Mouse (Mus musculus): ENCODE data around the gene Prmt3. TPM values are rescaled to one million over a fixed set of nuclear protein-coding genes. Genes with fewer than 3 reads are reported as not detected.

Prmt3 gene
- polyA plus RNA-seq, 1 experiment from 2014 or later, result 70.2 TPM

GRCm38 (mm10) chr7:49879051-49879450 lies 100.9 kb downstream of the Prmt3 start:
- Histone ChIP-seq H3K27ac (no peak overlapping the region), H3K36me3 (replicated peaks) (no peaks in the 10 kb centered on the region), H3K4me1 (peaks cover 28% of the 10 kb centered on the region), H3K27me3 (ENCODE audit: poor library complexity, severe bottlenecking) (peaks cover 59% of the 10 kb centered on the region), H3K9me3 (no peaks in the 10 kb centered on the region), H3K4me3 (no peak overlapping the region)
- DNase-seq (ENCODE audit: extremely low spot score, low spot score), result no peak
- WGBS, result 35% methylated on average over 13 of the region's 13 CpGs

GRCm38 (mm10) chr7:49879998-49880707 lies 102.0 kb downstream of the Prmt3 start:
- Histone ChIP-seq H3K4me3 (no peak overlapping the region), H3K27me3 (ENCODE audit: poor library complexity, severe bottlenecking) (peaks cover 64% of the 10 kb centered on the region)

GRCm38 (mm10) chr7:49882288-49882687 lies 104.1 kb downstream of the Prmt3 start:
- no peak for DNase-seq (ENCODE audit: extremely low spot score, low spot score)
- Histone ChIP-seq H3K36me3 (replicated peaks) (no peaks in the 10 kb centered on the region), H3K27me3 (ENCODE audit: poor library complexity, severe bottlenecking) (peaks cover 59% of the 10 kb centered on the region), H3K27ac (no peak overlapping the region), H3K9me3 (no peaks in the 10 kb centered on the region), H3K4me3 (no peak overlapping the region), H3K4me1 (peaks cover 28% of the 10 kb centered on the region)
- 47% methylated on average over 4 of the region's 4 CpGs for WGBS

More at GRCm38 (mm10) chr7:49879998-49880707, 102.0 kb downstream of the Prmt3 start:
- WGBS, result 88% methylated on average over 8 of the region's 8 CpGs
- H3K4me1 ChIP-seq, result peaks cover 28% of the 10 kb centered on the region
- H3K36me3 ChIP-seq (replicated peaks), result no peaks in the 10 kb centered on the region
- H3K9me3 ChIP-seq, result no peaks in the 10 kb centered on the region
- no peak for DNase-seq (ENCODE audit: extremely low spot score, low spot score)
- H3K27ac ChIP-seq, result no peak overlapping the region

GRCm38 (mm10) chr7:49882694-49883389 lies 104.7 kb downstream of the Prmt3 start:
- no peak overlapping the region for H3K4me3 ChIP-seq
- WGBS, result 29% methylated on average over 16 of the region's 16 CpGs
- H3K9me3 ChIP-seq, result no peaks in the 10 kb centered on the region
- peaks cover 54% of the 10 kb centered on the region for H3K27me3 ChIP-seq (ENCODE audit: poor library complexity, severe bottlenecking)
- H3K27ac ChIP-seq, result no peak overlapping the region
- DNase-seq (ENCODE audit: extremely low spot score, low spot score), result no peak
- H3K4me1 ChIP-seq, result peaks cover 28% of the 10 kb centered on the region
- no peaks in the 10 kb centered on the region for H3K36me3 ChIP-seq (replicated peaks)

GRCm38 (mm10) chr7:49887776-49888390 lies 109.7 kb downstream of the Prmt3 start:
- H3K27me3 ChIP-seq (ENCODE audit: poor library complexity, severe bottlenecking), result peaks cover 9% of the 10 kb centered on the region
- H3K9me3 ChIP-seq, result no peaks in the 10 kb centered on the region
- DNase-seq (ENCODE audit: extremely low spot score, low spot score), result no peak
- no peak overlapping the region for H3K27ac ChIP-seq
- H3K36me3 ChIP-seq (replicated peaks), result no peaks in the 10 kb centered on the region
- H3K4me1 ChIP-seq, result peaks cover 3% of the 10 kb centered on the region
- WGBS, result 73% methylated on average over 2 of the region's 2 CpGs
- H3K4me3 ChIP-seq, result no peak overlapping the region

GRCm38 (mm10) chr7:49894786-49895185 lies 116.6 kb downstream of the Prmt3 start:
- Histone ChIP-seq H3K9me3 (no peaks in the 10 kb centered on the region), H3K36me3 (replicated peaks) (no peaks in the 10 kb centered on the region), H3K4me1 (no peaks in the 10 kb centered on the region), H3K27me3 (ENCODE audit: poor library complexity, severe bottlenecking) (peaks cover 6% of the 10 kb centered on the region; the same call in 1 of the 2 replicates), H3K27ac (no peak overlapping the region), H3K4me3 (no peak overlapping the region)
- 81% methylated on average over 2 of the region's 2 CpGs for WGBS
- no peak for DNase-seq (ENCODE audit: extremely low spot score, low spot score)

GRCm38 (mm10) chr7:49895296-49895695 lies 117.2 kb downstream of the Prmt3 start:
- Histone ChIP-seq H3K36me3 (replicated peaks) (no peaks in the 10 kb centered on the region), H3K4me1 (no peaks in the 10 kb centered on the region), H3K27me3 (ENCODE audit: poor library complexity, severe bottlenecking) (peaks cover 6% of the 10 kb centered on the region; the same call in 1 of the 2 replicates), H3K9me3 (no peaks in the 10 kb centered on the region), H3K4me3 (no peak overlapping the region), H3K27ac (no peak overlapping the region)
- DNase-seq (ENCODE audit: extremely low spot score, low spot score), result no peak
- 84% methylated on average over 6 of the region's 6 CpGs for WGBS

- peaks cover 8% of the 10 kb centered on the region; the same call in 1 of the 2 replicates for H3K4me1 ChIP-seq
- no peaks in the 10 kb centered on the region for H3K36me3 ChIP-seq (replicated peaks)
- no peaks in the 10 kb centered on the region for H3K9me3 ChIP-seq
- DNase-seq (ENCODE audit: extremely low spot score, low spot score), result no peak
- H3K27me3 ChIP-seq (ENCODE audit: poor library complexity, severe bottlenecking), result peaks cover 72% of the 10 kb centered on the region
- 38% methylated on average over 9 of the region's 9 CpGs for whole genome bisulfite sequencing
- H3K27ac ChIP-seq, result no peak overlapping the region
- no peak overlapping the region for H3K4me3 ChIP-seq
Observed at GRCm38 (mm10) chr7:49902003-49902552, 123.9 kb downstream of the Prmt3 start.

- H3K9me3 ChIP-seq, result no peaks in the 10 kb centered on the region
- peaks cover 100% of the 10 kb centered on the region for H3K27me3 ChIP-seq (ENCODE audit: poor library complexity, severe bottlenecking)
- H3K4me1 ChIP-seq, result peaks cover 22% of the 10 kb centered on the region
- no peaks in the 10 kb centered on the region for H3K36me3 ChIP-seq (replicated peaks)
- H3K4me3 ChIP-seq, result no peak overlapping the region
- H3K27ac ChIP-seq, result no peak overlapping the region
- no peak for DNase-seq (ENCODE audit: extremely low spot score, low spot score)
- WGBS, result 2% methylated on average over 28 of the region's 28 CpGs
Observed at GRCm38 (mm10) chr7:49907191-49908171, 129.3 kb downstream of the Prmt3 start.

Measured in forebrain, embryonic 10.5 days (tissue).